Mouse (Mus musculus) kidney, embryonic 15.5 days (tissue): ENCODE data around the gene Igfl3. TPM values are rescaled to one million over a fixed set of nuclear protein-coding genes. Genes with fewer than 3 reads are reported as not detected.

ENCODE experiments used
- ATAC-seq: fragments of 200-750 bp; cut with Nextera tagmentation; replicated peaks from 2 replicates; pipeline ENCODE4 v1.8.0; 2017; ENCODE audit warnings: moderate TSS enrichment; ENCODE audit not compliant: low FRiP score
- H3K27ac ChIP-seq: fragments of 300-500 bp; sonication (generic); 2 replicates; pipeline ENCODE4 v1.5.1; 2015; ENCODE audit warnings: mild to moderate bottlenecking, inconsistent platforms
- H3K27me3 ChIP-seq: fragments of 300-500 bp; sonication (generic); 2 replicates; pipeline ENCODE4 v1.6.1; 2015; ENCODE audit warnings: inconsistent platforms
- H3K36me3 ChIP-seq: fragments of 300-500 bp; sonication (generic); 2 replicates; pipeline ENCODE4 v1.6.1; 2015; ENCODE audit warnings: inconsistent platforms
- H3K4me1 ChIP-seq: fragments of 300-500 bp; sonication (generic); 2 replicates; pipeline ENCODE4 v1.6.1; 2015; ENCODE audit warnings: inconsistent platforms
- H3K4me2 ChIP-seq: fragments of 300-500 bp; sonication (generic); 2 replicates; pipeline ENCODE4 v1.6.1; 2015; ENCODE audit warnings: moderate library complexity, mild to moderate bottlenecking, inconsistent platforms
- H3K4me3 ChIP-seq: fragments of 300-500 bp; sonication (generic); replicated peaks from 2 replicates; pipeline ENCODE4 v1.5.1; 2015; ENCODE audit warnings: mild to moderate bottlenecking, inconsistent platforms
- H3K9ac ChIP-seq: fragments of 300-500 bp; sonication (generic); 2 replicates; pipeline ENCODE4 v1.6.1; 2015; ENCODE audit warnings: mild to moderate bottlenecking, inconsistent platforms
- H3K9me3 ChIP-seq: fragments of 300-500 bp; sonication (generic); replicated peaks from 2 replicates; pipeline ENCODE4 v1.6.1; 2016; ENCODE audit warnings: inconsistent platforms
- WGBS: fragments of 180-500 bp; shearing (Covaris S2); methylation state at CpG from one replicate; pipeline ENCODE4 v1.1.7; 2015; ENCODE audit warnings: mixed read lengths; 5-methylcytosine and 5-hydroxymethylcytosine counted together
- polyA plus RNA-seq: library from polyadenylated mRNA; unstranded; fragments of >200 nt; fragmentation: Nextera tagmentation; extraction: Ambion mirVana; gene quantifications from 2 replicates; pipeline ENCODE4 v1.2.1, GENCODE M21; 2015

Igfl3 gene
- not detected in 2 replicates for polyA plus RNA-seq

DNA sequence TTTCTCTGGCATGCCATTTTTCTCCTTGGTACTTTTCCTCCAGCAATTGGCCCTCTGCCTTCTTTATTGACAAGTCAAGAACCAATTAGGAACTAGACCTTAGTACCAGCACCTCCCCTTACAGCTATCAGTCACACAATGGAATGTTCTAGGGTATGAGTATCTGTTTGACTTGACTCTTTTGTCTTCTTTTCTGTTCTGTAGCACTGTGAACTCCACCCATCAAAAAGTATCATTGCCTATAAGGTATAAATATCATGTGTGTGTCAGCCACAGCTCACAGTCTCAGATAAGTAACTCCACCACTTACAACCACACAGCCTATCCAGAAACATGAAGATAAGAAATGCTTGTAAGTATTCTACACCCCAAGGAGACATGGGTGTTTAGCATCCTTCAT is at the start of gene Igfl3:
Gene Igfl3, plus strand, starts transcription at position 301 of the 400 bp plus-strand sequence.
- peaks cover 11% of the 10 kb centered on the region; the same call in 1 of the 2 replicates for H3K9me3 ChIP-seq
- H3K4me1 ChIP-seq: no peaks in the 10 kb centered on the region
- no peak within 1 kb of the TSS for H3K4me3 ChIP-seq
- ATAC-seq: no peak
- H3K27me3 ChIP-seq: no peaks in the 10 kb centered on the region
- H3K36me3 ChIP-seq: no peaks in the 10 kb centered on the region
- H3K9ac ChIP-seq: no peak within 1 kb of the TSS
- no peak within 1 kb of the TSS for H3K4me2 ChIP-seq
- H3K27ac ChIP-seq: no peak within 1 kb of the TSS

DNA sequence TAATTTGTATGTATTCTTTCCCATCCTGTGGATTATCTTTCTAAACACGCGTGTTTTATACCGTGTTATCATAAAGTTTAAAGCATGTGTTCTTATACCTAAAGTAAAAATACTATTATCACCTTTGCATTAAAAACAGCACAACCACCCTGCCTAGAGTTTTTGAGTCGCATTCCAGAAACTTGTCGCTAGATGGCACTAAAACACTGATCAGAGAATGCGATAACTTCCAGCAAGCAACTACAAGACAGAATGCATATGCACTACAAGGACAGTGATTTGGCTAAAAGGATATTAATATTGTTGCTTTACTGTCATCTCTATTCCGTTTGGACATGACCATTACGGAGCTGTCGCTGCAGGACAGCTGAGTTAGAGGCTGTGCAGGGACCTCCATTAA is 34.6 kb downstream of the Igfl3 start:
- Histone ChIP-seq H3K9me3 (no peaks in the 10 kb centered on the region), H3K4me2 (no peak overlapping the region), H3K27ac (no peak overlapping the region), H3K27me3 (no peaks in the 10 kb centered on the region), H3K36me3 (no peaks in the 10 kb centered on the region), H3K4me3 (no peak overlapping the region), H3K9ac (no peak overlapping the region), H3K4me1 (no peaks in the 10 kb centered on the region)
- ATAC-seq: no peak
- WGBS: 15% methylated on average over 9 of the region's 9 CpGs

DNA sequence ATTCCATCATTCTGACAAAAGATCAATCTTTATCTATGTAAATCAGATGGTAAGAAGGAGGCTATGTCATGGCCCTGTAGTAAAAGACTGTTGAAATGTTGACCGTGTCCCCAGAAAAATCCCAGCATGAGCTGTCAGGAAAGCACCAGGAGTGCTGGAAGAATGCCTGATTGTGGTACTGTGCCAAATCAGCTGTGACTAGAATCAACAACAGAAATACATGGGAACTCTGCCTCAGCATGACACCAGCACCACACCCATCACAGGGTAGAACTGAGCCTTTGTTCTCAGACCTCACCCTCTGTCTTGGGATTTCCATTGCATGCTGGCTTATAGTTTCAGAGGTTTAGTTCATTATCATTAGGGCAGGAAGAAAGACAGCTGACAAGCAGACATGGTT is 38.4 kb downstream of the Igfl3 start:
- no peak overlapping the region for H3K4me2 ChIP-seq
- 61% methylated on average over 1 of the region's 1 CpGs for WGBS
- no peaks in the 10 kb centered on the region for H3K9me3 ChIP-seq
- no peak for ATAC-seq
- no peak overlapping the region for H3K27ac ChIP-seq
- no peaks in the 10 kb centered on the region for H3K27me3 ChIP-seq
- no peak overlapping the region for H3K4me3 ChIP-seq
- H3K9ac ChIP-seq: no peak overlapping the region
- H3K36me3 ChIP-seq: no peaks in the 10 kb centered on the region
- H3K4me1 ChIP-seq: no peaks in the 10 kb centered on the region

Other genes with a start within 250 kb of the Igfl3 start
- gene Ceacam11, start 204.4 kb upstream of the Igfl3 start, polyA plus RNA-seq: not detected in 2 replicates
- not detected in 2 replicates for gene Ceacam13, start 166.6 kb upstream of the Igfl3 start, polyA plus RNA-seq
- not detected in 2 replicates for gene Ceacam12, start 110.6 kb upstream of the Igfl3 start, polyA plus RNA-seq
- not detected in 2 replicates for gene Mill1, start 68.9 kb downstream of the Igfl3 start, polyA plus RNA-seq
- not detected in 2 replicates for gene Psg18, start 178.5 kb downstream of the Igfl3 start, polyA plus RNA-seq